Mouse (Mus musculus) kidney, postnatal 10 days (tissue): ENCODE measurements around the gene Snx9.

Experiments
- DNase-seq: peaks from one replicate; pipeline ENCODE4 v3.0.0; 2021; ENCODE audit warnings: mixed read lengths

Gene Snx9

DNA sequence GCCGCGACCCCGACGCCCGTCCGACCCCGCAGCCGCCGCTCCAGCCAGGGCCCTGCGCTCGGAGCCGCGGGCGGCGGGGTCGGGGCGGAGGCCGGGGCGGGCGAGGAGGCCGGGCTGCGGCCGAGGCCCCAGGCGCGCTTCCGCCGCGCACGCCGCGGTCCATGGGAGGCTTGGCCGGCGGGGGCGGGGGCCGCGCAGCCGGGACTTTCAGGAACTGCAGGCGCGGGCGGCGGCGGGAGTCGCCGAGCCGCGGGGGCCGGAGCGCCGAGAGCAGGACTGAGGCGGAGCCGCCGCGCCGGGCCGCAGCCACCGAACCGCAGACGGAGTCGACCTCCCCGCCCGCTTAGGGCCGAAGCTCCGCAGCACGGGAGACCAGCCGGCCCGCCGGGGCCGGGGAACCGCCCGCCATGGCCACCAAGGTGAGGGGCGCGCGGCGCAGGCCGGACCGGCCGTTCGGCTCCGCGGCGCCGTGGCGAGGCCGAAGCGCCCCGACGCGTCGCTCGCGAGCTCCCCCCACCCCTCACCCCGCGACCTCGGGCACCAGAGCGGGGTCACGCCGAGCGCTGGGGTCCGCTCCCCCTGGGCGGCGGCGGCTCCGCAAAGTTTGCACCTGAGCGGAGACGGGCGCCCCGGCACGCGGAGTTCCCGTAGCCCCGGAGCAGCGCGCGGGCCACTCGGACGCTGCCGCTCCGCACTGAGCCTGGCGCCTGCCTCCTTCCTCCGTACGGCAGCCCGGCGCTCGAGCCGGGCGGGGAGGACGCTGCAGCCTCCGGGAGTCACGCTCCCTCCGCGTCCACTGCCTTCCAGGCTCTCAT is at the start of gene Snx9:
Gene Snx9, plus strand, starts transcription at position 202 of the 815 bp plus-strand sequence.
- DNase-seq = peak; percentile 89

DNA sequence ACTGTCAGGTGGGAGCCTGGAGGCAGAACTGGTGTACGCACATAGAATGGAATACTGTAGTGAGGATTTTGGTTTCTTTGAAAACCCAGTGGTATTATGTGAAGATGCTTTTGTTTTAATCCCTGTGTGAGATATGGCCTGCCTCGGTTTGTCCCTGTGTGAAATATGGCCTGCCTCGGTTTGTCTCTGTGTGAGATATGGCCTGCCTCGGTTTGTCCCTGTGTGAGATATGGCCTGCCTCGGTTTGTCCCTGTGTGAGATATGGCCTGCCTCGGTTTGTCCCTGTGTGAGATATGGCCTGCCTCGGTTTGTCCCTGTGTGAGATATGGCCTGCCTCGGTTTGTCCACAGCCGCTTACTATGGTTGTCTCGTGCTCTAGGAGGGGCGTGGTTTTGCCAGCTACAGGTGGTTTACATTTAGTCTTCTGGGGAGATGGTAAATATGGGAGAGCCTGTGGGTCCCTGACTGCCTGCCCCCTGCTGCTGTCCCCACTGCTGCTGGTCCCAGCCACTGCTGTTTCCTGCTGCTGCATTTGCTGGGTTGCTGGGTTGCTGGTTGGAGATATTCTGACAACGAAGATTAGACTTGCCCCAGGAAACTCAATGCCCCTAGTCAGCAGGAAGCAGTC is 48.9 kb upstream of the Snx9 start:
- DNase-seq = no peak

DNA sequence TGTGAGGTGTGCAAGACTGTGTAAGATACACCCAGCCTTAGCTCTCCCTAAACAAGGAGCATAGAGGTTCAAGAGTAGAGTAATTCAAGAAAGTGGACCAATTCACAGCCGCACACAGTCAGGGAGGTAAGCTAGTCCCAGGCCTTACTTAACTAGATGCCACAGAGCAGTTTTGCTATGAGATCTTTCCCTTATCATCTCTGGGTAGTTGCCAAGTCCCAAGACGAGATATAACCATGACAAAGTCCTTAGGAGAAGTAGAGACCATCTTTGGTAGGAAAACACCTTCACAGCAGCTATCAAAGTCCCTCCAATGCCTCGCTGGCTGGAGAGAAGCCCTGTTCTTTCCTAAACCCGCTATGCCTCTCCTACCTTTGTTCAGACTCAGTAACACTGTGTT is 47.5 kb upstream of the Snx9 start:
- no peak for DNase-seq

DNA sequence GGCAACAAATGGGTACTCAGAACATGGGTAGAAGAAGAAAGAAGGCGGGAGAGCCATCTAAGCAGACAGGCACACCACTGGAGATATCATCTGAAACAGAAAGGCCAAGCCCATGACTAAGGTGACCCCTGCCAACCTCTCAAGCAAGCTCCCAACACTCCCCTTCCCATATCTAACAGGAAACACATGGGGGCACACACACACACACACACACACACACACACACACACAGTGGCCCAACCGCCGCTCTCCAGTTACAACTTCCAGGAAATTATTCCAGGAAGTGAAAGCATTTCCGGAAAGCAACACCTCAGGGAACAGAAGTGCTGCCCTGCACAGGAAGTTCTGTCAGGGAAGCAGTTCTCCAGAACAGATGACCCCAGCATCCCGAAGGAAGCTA is 46.9 kb upstream of the Snx9 start:
- DNase-seq = peak; percentile 67

- DNase-seq = no peak
Measured at GRCm38 (mm10) chr17:5795369-5795768, 45.8 kb upstream of the Snx9 start.

DNA sequence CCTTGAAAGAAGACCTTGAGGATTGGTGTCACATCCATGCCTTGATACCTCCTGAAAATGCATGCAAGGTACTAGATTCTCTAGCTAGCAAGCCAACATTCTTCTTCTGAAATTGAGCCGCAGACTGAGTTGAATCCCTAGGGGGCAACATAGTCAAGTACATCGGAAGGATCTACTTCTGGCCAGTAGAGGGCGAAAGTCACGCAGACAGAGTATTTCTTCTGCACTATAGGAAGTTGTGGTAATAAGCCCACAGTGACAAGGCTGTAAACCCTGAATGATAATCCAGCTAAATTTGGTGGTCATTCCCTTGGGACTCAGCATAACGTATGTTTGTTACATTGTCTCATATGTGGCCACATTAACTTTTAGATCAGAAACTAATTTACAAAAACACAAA is 45.3 kb upstream of the Snx9 start:
- DNase-seq = peak; percentile 88

GRCm38 (mm10) chr17:5797124-5797760 is 43.9 kb upstream of the Snx9 start:
- DNase-seq = peak; percentile 69

GRCm38 (mm10) chr17:5798221-5798801 is 42.8 kb upstream of the Snx9 start:
- peak; percentile 46 for DNase-seq

- no peak for DNase-seq
Measured at GRCm38 (mm10) chr17:5798900-5799299, 42.2 kb upstream of the Snx9 start.

- DNase-seq = no peak
Measured at GRCm38 (mm10) chr17:5799396-5800021, 41.6 kb upstream of the Snx9 start.

GRCm38 (mm10) chr17:5800254-5800653 is 40.9 kb upstream of the Snx9 start:
- DNase-seq = no peak

DNA sequence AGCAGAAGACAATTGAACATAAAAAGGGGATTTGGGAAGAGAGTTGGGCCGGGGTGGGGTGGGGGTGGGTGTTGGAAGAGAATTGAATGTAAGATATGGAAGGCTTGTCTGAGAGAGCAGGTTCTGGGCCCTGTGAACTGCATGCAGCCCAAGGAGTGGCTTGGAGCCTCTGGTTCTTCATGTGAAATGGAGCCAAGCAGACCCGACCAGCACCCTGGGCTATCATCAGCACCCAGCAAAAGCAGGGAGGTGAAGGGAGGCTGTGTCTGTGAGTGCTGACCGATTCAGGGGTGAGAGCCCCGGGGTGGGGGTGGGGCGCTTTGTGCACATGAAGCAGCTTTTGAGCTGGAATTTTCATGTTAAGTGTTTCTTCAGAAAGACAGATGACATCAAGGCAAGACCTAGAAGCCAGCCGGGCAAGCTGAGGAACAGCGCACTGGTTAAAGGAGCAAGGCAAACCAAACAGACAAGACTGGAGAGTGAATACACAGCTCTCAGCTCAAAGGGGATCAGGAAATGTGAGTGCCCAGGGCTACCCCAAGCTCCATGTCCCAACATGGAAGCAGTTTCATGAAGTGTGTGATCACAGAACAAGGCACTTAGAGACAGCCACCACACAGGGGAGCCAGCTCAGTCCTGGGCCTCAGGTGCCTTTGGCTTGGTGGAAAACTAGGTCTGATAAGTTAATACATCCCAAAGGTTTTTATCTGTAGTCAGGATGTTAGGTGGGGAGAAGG is 40.1 kb upstream of the Snx9 start:
- no peak for DNase-seq

GRCm38 (mm10) chr17:5801761-5802655 is 39.1 kb upstream of the Snx9 start:
- DNase-seq = peak; percentile 60

- DNase-seq = no peak
Measured at GRCm38 (mm10) chr17:5802656-5802955, 38.5 kb upstream of the Snx9 start.

- no peak for DNase-seq
Measured at GRCm38 (mm10) chr17:5803229-5804012, 37.7 kb upstream of the Snx9 start.

DNA sequence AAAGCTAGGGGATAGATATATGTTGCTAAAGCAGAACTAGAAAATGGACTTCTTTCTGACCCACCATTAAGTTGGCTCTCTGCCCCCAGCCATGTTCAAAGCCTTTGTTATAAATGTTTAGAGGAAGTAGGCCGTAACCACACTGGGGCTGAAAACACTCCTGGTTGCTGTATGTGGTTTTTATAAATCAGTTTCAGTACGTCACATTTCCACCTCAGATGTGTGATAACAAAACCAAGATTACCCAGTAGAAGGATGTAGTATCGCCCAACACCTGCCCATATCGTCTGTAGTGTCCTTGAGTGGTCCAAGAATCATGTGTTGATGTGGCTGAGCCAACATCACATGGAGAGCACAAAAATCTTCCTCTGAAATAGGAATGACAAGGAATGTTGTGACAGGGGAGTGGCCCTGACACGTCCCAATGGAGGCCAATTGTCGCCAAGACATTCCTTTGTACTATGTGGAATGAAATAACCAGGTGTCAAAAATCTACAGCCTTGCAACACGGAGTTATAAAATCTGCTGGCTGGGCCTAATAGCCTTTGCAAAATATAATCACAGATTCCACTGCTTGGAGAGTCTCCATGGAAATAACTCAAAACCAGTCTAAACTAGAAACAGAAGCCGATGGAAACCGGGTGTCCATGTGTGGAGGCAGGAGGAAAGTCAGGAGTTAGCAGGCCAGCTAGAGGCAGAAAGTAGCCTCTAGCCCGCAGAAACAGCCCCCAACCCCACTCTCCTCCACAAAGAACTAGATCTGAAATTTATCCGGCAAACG is 36.6 kb upstream of the Snx9 start:
- peak; percentile 35 for DNase-seq

DNA sequence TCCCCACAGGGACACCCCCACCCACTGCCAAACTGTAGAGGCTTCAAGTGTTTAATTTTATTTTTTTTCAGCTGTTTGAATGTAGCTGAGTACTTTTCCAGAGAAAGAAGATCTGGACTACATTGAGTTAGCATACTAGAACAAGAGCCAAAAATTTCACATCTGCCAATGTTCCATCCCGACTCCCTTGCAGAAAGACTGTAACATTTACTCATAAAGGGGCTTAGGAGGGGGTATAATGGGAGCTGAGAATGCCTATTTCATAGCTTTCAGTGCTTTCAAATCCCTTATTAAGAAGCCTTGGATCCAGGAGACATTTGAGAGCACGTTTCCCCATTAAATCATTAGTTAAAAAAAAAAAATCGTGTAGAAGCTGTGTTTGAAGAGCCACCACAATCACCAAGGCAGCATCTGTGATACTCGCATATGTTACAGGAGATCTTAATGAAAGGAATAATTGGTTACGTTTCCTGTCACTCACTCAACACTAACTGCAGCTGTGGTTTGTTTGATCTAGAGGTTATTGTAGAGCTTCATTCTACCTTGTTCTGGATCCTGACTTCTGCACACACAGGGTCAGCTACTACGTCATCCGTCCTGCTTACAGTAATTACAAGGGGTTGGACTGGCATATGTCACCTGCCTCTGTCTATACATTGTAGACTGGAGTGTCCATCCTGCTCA is 35.8 kb upstream of the Snx9 start:
- no peak for DNase-seq

- peak; percentile 54 for DNase-seq
Measured at GRCm38 (mm10) chr17:5805935-5806334, 35.2 kb upstream of the Snx9 start.

- DNase-seq = no peak
Measured at GRCm38 (mm10) chr17:5806823-5807222, 34.3 kb upstream of the Snx9 start.
